Mouse (Mus musculus) erythroblast, embryonic 14.5 days (primary cell): Measurements from ENCODE around the gene Slc24a4.

Experiments
- GATA1 ChIP-seq: IDR thresholded peaks from 2 replicates; pipeline ENCODE4 v1.6.1; 2012; ENCODE audit warnings: low read length, inconsistent platforms, mixed read lengths
- TAL1 ChIP-seq: IDR thresholded peaks from 3 replicates; pipeline ENCODE4 v1.6.1; 2012; ENCODE audit warnings: low read length, inconsistent platforms, mixed read lengths

- TF ChIP-seq GATA1 = no peak
- no peak for TF ChIP-seq TAL1
Observed at GRCm38 (mm10) chr12:102282763-102283482, 154.4 kb downstream of the Slc24a4 start, which contains the start of gene Rin3.
